Mouse (Mus musculus): ENCODE measurements around the gene Heg1. TPM values are rescaled to one million over a fixed set of nuclear protein-coding genes. Genes with fewer than 3 reads are reported as not detected.

Heg1 gene
- polyA plus RNA-seq, 2 experiments from 2014 or later = 27.0 to 32.0 TPM

Other genes starting within 250 kb of the Heg1 start
- 1 to 10 TPM; 3.4 to 6.0 TPM for gene Slc12a8, start 167.0 kb upstream of the Heg1 start, polyA plus RNA-seq (2017; shearing (Covaris generic))
- gene Muc13, start 109.7 kb downstream of the Heg1 start, polyA plus RNA-seq (2017; shearing (Covaris generic)) = 1 to 10 TPM in 1 of 2 experiments, under 1 TPM in 1; 0.41 to 1.3 TPM
- 1 to 10 TPM in 1 of 2 experiments, under 1 TPM in 1; 0.85 to 1.6 TPM for gene Itgb5, start 145.3 kb downstream of the Heg1 start, polyA plus RNA-seq (2017; shearing (Covaris generic))